ENCODE assay signal across 15 mouse cellular contexts in the genomic region with DNA sequence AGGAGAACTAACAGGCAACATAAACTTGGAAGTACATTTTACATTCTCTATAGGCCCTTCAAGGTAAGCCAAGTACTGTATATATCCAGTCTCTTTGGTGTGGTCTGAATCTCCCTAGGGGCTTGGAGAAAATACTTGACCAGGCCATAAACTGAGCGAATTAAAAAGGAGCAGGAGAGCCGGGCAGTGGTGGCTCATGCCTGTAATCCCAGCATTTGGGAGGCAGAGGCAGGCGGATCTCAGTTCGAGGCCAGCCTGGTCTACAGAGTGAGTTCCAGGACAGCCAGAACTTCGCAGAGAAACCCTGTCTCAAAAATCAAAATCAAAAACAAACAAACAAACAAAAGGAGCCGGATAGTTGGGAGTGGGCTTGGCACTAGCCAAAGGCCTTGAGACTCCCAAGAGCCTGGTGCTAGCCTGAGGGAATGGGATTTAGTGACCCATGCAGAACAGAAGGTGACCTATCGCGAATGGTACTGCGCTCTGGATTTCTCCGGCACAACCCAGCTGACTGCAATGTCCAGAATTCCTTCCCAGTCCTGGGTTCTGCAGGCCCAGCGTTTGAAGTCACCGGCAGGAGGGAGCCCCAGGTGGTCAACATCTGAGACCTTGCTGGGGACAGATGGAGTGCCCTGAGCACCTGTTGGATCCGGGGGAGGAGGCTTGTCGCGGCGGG. TPM values are rescaled to one million over a fixed set of nuclear protein-coding genes. Genes with fewer than 3 reads are reported as not detected.
DNase-seq lines count a peak whose midpoint lies in the region; ATAC-seq and TF ChIP-seq lines count a peak whose summit lies in the region.
"Had no signal": no experiment of that assay in that cellular context is flagged by ENCODE, and none has a peak within 500 bp of the region (broad histone marks: within the 10 kb centered on the region; RNA-seq: fewer than 3 reads in every experiment).

No protein-coding gene starts in this region.

- DNase-seq in heart, adult 11 months: no peak
- DNase-seq in liver, embryonic 11.5 days (ENCODE audit: low spot score): no peak
- DNase-seq in liver (no peak), R1 (ENCODE audit: low read depth, low spot score) (peak; percentile 35)
- DNase-seq in cerebellum, adult 11 months: no peak
- DNase-seq in neural tube, embryonic 10.5 days (ENCODE audit: extremely low spot score, low spot score): no peak
- DNase-seq: adrenal gland, adult 8-10 months; cerebellum, adult 9-10 months; layer of hippocampus, postnatal 36 days had no signal

- no peak overlapping the region for H3K27ac ChIP-seq in heart, embryonic 14.5 days (replicated peaks in 1 of 2; ENCODE audit: control insufficient read depth in 1 of 2, insufficient read depth in 1 of 2, low read depth in 2 of 2, low read length in 2 of 2)
- peak overlapping the region; percentile 70; the same call in 1 of the 2 replicates for H3K27ac ChIP-seq in liver, embryonic 11.5 days (ENCODE audit: low read depth, low read length)
- H3K27ac ChIP-seq in intestine, postnatal 0 days (ENCODE audit: low read depth, low read length): no peak overlapping the region
- H3K27ac ChIP-seq: hindbrain, embryonic 15.5 days; midbrain, embryonic 13.5 days; neural tube, embryonic 12.5 days had no signal

- no peak for TF ChIP-seq CTCF in intestine, postnatal 0 days (IDR thresholded peaks at IDR 0.05; ENCODE audit: low read depth)

- H3K9ac ChIP-seq in heart, embryonic 14.5 days (ENCODE audit: low read length): no peak overlapping the region
- H3K9ac ChIP-seq in liver, embryonic 11.5 days (ENCODE audit: low read depth, low read length): no peak overlapping the region
- H3K9ac ChIP-seq in intestine, postnatal 0 days (ENCODE audit: low read depth, low read length): no peak overlapping the region
- H3K9ac ChIP-seq: hindbrain, embryonic 15.5 days; midbrain, embryonic 13.5 days; neural tube, embryonic 12.5 days had no signal

- WGBS in heart, embryonic 14.5 days: 51% methylated on average over 16 of the region's 16 CpGs
- WGBS in liver, embryonic 11.5 days: 51% methylated on average over 16 of the region's 16 CpGs
- WGBS in intestine, postnatal 0 days: 54% methylated on average over 16 of the region's 16 CpGs

- H3K36me3 ChIP-seq in heart, embryonic 14.5 days (ENCODE audit: control insufficient read depth, insufficient read depth, low read length): no peaks in the 10 kb centered on the region
- no peaks in the 10 kb centered on the region for H3K36me3 ChIP-seq in liver, embryonic 11.5 days (ENCODE audit: control insufficient read depth, insufficient read depth, low read length)
- no peaks in the 10 kb centered on the region for H3K36me3 ChIP-seq in intestine, postnatal 0 days (ENCODE audit: control insufficient read depth, insufficient read depth)
- H3K36me3 ChIP-seq: hindbrain, embryonic 15.5 days; midbrain, embryonic 13.5 days; neural tube, embryonic 12.5 days had no signal

- peaks cover 0 to 4% of the 10 kb centered on the region in 2 experiments; a peak in 1 of 4 replicates for H3K4me1 ChIP-seq in heart, embryonic 14.5 days (ENCODE audit: control insufficient read depth in 2 of 2, insufficient read depth in 2 of 2, low read length in 2 of 2)
- peaks cover 4% of the 10 kb centered on the region; the same call in 1 of the 2 replicates for H3K4me1 ChIP-seq in liver, embryonic 11.5 days (replicated peaks; ENCODE audit: control insufficient read depth, insufficient read depth, low read length)
- no peaks in the 10 kb centered on the region for H3K4me1 ChIP-seq in intestine, postnatal 0 days (replicated peaks; ENCODE audit: control insufficient read depth, insufficient read depth, low read length)

- ATAC-seq in heart, embryonic 14.5 days (ENCODE audit: insufficient number of reproducible peaks, insufficient read depth, low FRiP score, low read depth): no peak
- no peak for ATAC-seq in liver, embryonic 11.5 days (replicated peaks; ENCODE audit: low FRiP score)
- ATAC-seq in intestine, postnatal 0 days: no peak
- ATAC-seq: midbrain, embryonic 13.5 days; Patski had no signal

- no peak overlapping the region for H3K4me3 ChIP-seq in heart, embryonic 14.5 days (ENCODE audit: control insufficient read depth in 1 of 2, insufficient read depth in 1 of 2, low read depth in 1 of 2, low read length in 2 of 2)
- H3K4me3 ChIP-seq in liver, embryonic 11.5 days (ENCODE audit: low read depth, low read length): no peak overlapping the region
- no peak overlapping the region for H3K4me3 ChIP-seq in intestine, postnatal 0 days (ENCODE audit: low read depth, low read length)
- H3K4me3 ChIP-seq: hindbrain, embryonic 15.5 days; midbrain, embryonic 13.5 days; neural tube, embryonic 12.5 days had no signal

- no peaks in the 10 kb centered on the region for H3K9me3 ChIP-seq in heart, embryonic 14.5 days (ENCODE audit: control insufficient read depth, low read length)
- no peaks in the 10 kb centered on the region for H3K9me3 ChIP-seq in liver, embryonic 11.5 days (ENCODE audit: control insufficient read depth, low read length)
- no peaks in the 10 kb centered on the region for H3K9me3 ChIP-seq in intestine, postnatal 0 days (ENCODE audit: control insufficient read depth)
- H3K9me3 ChIP-seq: hindbrain, embryonic 15.5 days; midbrain, embryonic 13.5 days; neural tube, embryonic 12.5 days had no signal

- no peaks in the 10 kb centered on the region for H3K27me3 ChIP-seq in heart, embryonic 14.5 days (ENCODE audit: control insufficient read depth, insufficient read depth, low read length)
- H3K27me3 ChIP-seq in liver, embryonic 11.5 days (replicated peaks; ENCODE audit: control insufficient read depth, insufficient read depth, low read length): no peaks in the 10 kb centered on the region
- no peaks in the 10 kb centered on the region for H3K27me3 ChIP-seq in intestine, postnatal 0 days (replicated peaks; ENCODE audit: control insufficient read depth, insufficient read depth, low read length)
- H3K27me3 ChIP-seq: hindbrain, embryonic 15.5 days; midbrain, embryonic 13.5 days; neural tube, embryonic 12.5 days; Patski had no signal

- H3K4me2 ChIP-seq in heart, embryonic 14.5 days (ENCODE audit: low read length): peak overlapping the region; percentile 43; the same call in 1 of the 2 replicates
- H3K4me2 ChIP-seq in liver, embryonic 11.5 days: peak overlapping the region; percentile 38; the same call in 1 of the 2 replicates
- H3K4me2 ChIP-seq in intestine, postnatal 0 days (replicated peaks; ENCODE audit: low read depth): 0 out of 2 replicates have a peak overlapping the region, but pooled peaks have one; percentile 30
- H3K4me2 ChIP-seq: hindbrain, embryonic 15.5 days; midbrain, embryonic 13.5 days; neural tube, embryonic 12.5 days had no signal

RNA-seq across cellular contexts. Expression of a gene that starts 10.6 kb away (rescaled TPM):
- 2.4 and 3.5 TPM in 2 replicates for polyA plus RNA-seq in heart, embryonic 14.5 days (2014; fragmentation: Nextera tagmentation; extraction: Ambion mirVana)
- 8.9 TPM in 2 replicates for polyA plus RNA-seq in liver, embryonic 11.5 days (2014; fragmentation: Nextera tagmentation; extraction: Ambion mirVana)
- 3.2 and 3.4 TPM in 2 replicates for polyA plus RNA-seq in intestine, postnatal 0 days (2015; fragmentation: Nextera tagmentation; extraction: Ambion mirVana)

RNA-seq across cellular contexts. Expression of a gene that starts 46.0 kb away (rescaled TPM):
- 177 and 193 TPM in 2 replicates for polyA plus RNA-seq in heart, embryonic 14.5 days (2014; fragmentation: Nextera tagmentation; extraction: Ambion mirVana)
- 828 and 901 TPM in 2 replicates for polyA plus RNA-seq in liver, embryonic 11.5 days (2014; fragmentation: Nextera tagmentation; extraction: Ambion mirVana)
- polyA plus RNA-seq in intestine, postnatal 0 days (2015; fragmentation: Nextera tagmentation; extraction: Ambion mirVana): 172 and 188 TPM in 2 replicates
